Mouse (Mus musculus): ENCODE data around the gene Nxf1.
A peak's percentile ranks its signal among the peaks of the same experiment; 100 is the strongest.

DNA sequence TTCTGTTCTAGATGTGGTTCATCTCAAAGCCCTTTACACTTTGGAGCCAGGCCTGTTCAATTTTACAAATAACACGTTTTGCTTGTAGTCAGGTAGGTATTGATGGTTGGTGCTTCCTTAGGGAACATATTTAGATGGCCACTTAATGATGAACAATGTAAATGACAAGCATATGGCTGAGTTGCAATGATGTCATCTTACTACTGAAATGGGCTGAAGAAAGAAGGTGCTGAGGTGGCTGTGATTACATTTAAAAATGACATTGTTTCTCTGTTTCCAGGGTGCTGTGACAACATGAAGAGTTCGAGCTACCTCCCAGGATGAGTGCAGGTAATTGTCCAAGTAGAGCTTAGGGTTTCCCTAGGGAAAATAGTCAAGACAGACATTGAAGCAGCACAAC, 32.5 kb upstream of the Nxf1 start:
- TF ChIP-seq CTCF (IDR thresholded peaks at IDR 0.05; ENCODE audit: borderline replicate concordance, insufficient read depth, low read length) (no peak), POLR2A (IDR thresholded peaks at IDR 0.05; ENCODE audit: low read depth, low read length) (peak; percentile 44; the same call in 1 of the 2 replicates)

Data from embryonic fibroblast, embryonic 13.5 days (primary cell).